Mouse (Mus musculus): ENCODE data around the gene Tex44. TPM values are rescaled to one million over a fixed set of nuclear protein-coding genes. Genes with fewer than 3 reads are reported as not detected.
A peak's percentile ranks its signal among the peaks of the same experiment; 100 is the strongest.

The Tex44 gene
- not detected in 2 replicates for polyA plus RNA-seq (2014; fragmentation: Nextera tagmentation; extraction: Ambion mirVana)

DNA sequence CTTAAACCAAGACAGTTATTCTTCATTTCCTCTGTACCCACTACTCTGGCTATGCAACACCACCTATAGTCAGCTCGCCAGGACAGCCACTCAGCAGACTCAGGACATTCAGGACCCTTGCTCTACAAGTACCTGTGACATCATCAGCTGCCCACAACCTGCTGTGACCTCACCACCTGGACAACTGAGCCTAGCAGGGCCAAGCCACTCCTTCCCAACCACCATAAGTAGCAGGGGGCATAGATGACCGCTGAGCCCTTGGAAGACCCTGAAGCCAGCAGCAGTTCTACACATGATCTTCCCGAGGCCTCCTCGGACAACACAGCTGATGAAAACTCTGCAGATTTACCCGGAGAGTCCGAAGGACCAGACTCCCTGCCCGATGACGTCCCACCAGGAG is at the start of gene Tex44, which contains the start of gene Nmur1:
Gene Tex44 (plus strand): TSS at position 202 of the 400 bp plus-strand sequence.
Gene Nmur1 (minus strand): TSS at position 101 of the 400 bp plus-strand sequence.
- ATAC-seq (replicated peaks; ENCODE audit: low FRiP score) (no peak), DNase-seq (ENCODE audit: low spot score) (no peak)
- H3K4me1 ChIP-seq (replicated peaks; ENCODE audit: control insufficient read depth, insufficient read depth, low read length), result no peaks in the 10 kb centered on the region
- H3K9ac ChIP-seq (ENCODE audit: low read depth, low read length), result no peak within 1 kb of the TSS
- H3K4me2 ChIP-seq, result no peak within 1 kb of the TSS
- no peaks in the 10 kb centered on the region for H3K27me3 ChIP-seq (replicated peaks; ENCODE audit: control insufficient read depth, insufficient read depth, low read length)
- WGBS, result 84% methylated on average over 8 of the region's 8 CpGs
- H3K4me3 ChIP-seq (ENCODE audit: low read depth, low read length), result no peak within 1 kb of the TSS
- no peak within 1 kb of the TSS for H3K27ac ChIP-seq (ENCODE audit: low read depth, low read length)
- no peaks in the 10 kb centered on the region for H3K36me3 ChIP-seq (ENCODE audit: control insufficient read depth, insufficient read depth, low read length)
- no peaks in the 10 kb centered on the region for H3K9me3 ChIP-seq (ENCODE audit: control insufficient read depth, low read length)

DNA sequence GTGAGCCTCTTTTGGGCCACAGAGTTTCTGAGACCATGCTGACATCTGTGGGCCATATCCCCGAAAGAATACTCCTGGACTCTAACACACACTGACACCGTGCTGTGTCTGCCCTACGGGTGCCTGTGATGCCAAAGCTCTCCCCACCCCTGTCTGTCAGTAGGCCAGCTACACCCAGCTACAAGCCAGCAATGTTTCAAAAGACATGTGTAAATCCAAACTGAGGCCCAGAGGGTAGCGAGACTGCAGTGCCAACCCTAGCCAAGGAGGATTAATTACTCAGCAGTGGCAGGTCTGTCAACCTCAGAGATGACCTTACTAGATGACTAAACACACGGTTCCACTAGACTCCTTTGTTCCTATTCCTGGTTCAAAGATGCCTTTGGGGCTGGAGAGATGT is 49.8 kb upstream of the Tex44 start:
- Histone ChIP-seq H3K4me1 (replicated peaks; ENCODE audit: control insufficient read depth, insufficient read depth, low read length) (no peaks in the 10 kb centered on the region), H3K27me3 (replicated peaks; ENCODE audit: control insufficient read depth, insufficient read depth, low read length) (no peaks in the 10 kb centered on the region), H3K4me3 (ENCODE audit: low read depth, low read length) (no peak overlapping the region), H3K9ac (ENCODE audit: low read depth, low read length) (no peak overlapping the region), H3K9me3 (ENCODE audit: control insufficient read depth, low read length) (no peaks in the 10 kb centered on the region), H3K27ac (ENCODE audit: low read depth, low read length) (no peak overlapping the region), H3K36me3 (ENCODE audit: control insufficient read depth, insufficient read depth, low read length) (no peaks in the 10 kb centered on the region), H3K4me2 (no peak overlapping the region)
- DNase-seq (ENCODE audit: low spot score), result no peak
- WGBS, result 81% methylated on average over 5 of the region's 5 CpGs
- ATAC-seq (replicated peaks; ENCODE audit: low FRiP score), result no peak

DNA sequence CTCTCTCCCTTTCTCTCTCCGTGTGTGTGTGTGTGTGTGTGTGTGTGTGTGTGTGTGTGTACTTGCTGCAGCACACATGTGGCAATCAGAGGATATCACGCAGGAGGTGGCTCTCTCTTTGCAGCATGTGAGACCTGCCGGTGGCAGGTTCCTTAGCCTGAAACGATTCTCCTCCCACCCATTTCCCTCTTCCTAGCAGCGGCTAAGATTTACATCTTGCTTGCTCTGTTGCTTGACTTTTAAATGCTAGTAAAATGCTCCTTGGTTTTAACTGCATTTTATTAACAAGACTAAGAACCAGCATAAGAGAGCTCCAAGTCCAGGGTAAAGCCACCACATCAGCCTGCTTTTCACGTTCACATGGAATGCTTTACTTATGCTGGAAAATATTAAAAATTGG is 47.5 kb upstream of the Tex44 start:
- H3K4me2 ChIP-seq, result no peak overlapping the region
- 51% methylated on average over 6 of the region's 6 CpGs for WGBS
- DNase-seq (ENCODE audit: low spot score), result no peak

DNA sequence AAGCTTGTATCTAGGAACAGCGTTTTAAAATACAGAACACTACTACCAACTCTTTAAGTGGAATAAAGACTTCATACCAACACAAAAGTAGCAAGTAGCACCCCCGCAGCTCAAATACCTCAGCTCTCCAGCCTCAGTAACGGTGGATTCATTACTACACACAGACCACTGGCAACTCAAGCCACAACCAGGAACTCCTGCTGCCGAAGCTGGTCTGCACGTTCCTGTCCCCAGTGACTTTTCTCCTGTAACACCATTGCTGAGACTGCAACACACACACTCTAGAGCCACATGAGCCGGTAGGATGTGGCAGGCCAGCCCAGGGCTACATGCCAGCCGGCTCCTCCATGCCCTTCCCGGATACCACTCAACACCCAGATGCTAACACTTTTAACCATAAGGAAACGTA is 47.0 kb upstream of the Tex44 start:
- no peak for ATAC-seq (replicated peaks; ENCODE audit: low FRiP score)
- Histone ChIP-seq H3K9me3 (ENCODE audit: control insufficient read depth, low read length) (no peaks in the 10 kb centered on the region), H3K4me1 (replicated peaks; ENCODE audit: control insufficient read depth, insufficient read depth, low read length) (no peaks in the 10 kb centered on the region), H3K36me3 (ENCODE audit: control insufficient read depth, insufficient read depth, low read length) (no peaks in the 10 kb centered on the region), H3K4me2 (no peak overlapping the region), H3K27me3 (replicated peaks; ENCODE audit: control insufficient read depth, insufficient read depth, low read length) (no peaks in the 10 kb centered on the region), H3K27ac (ENCODE audit: low read depth, low read length) (no peak overlapping the region), H3K4me3 (ENCODE audit: low read depth, low read length) (no peak overlapping the region), H3K9ac (ENCODE audit: low read depth, low read length) (no peak overlapping the region)
- 69% methylated on average over 9 of the region's 9 CpGs for WGBS
- DNase-seq (ENCODE audit: low spot score), result no peak

More for the DNA sequence above, 47.5 kb upstream of the Tex44 start:
- no peaks in the 10 kb centered on the region for H3K4me1 ChIP-seq (replicated peaks; ENCODE audit: control insufficient read depth, insufficient read depth, low read length)
- H3K9me3 ChIP-seq (ENCODE audit: control insufficient read depth, low read length), result no peaks in the 10 kb centered on the region
- H3K27ac ChIP-seq (ENCODE audit: low read depth, low read length), result no peak overlapping the region
- no peak for ATAC-seq (replicated peaks; ENCODE audit: low FRiP score)
- no peak overlapping the region for H3K4me3 ChIP-seq (ENCODE audit: low read depth, low read length)
- H3K36me3 ChIP-seq (ENCODE audit: control insufficient read depth, insufficient read depth, low read length), result no peaks in the 10 kb centered on the region
- H3K27me3 ChIP-seq (replicated peaks; ENCODE audit: control insufficient read depth, insufficient read depth, low read length), result no peaks in the 10 kb centered on the region
- no peak overlapping the region for H3K9ac ChIP-seq (ENCODE audit: low read depth, low read length)

DNA sequence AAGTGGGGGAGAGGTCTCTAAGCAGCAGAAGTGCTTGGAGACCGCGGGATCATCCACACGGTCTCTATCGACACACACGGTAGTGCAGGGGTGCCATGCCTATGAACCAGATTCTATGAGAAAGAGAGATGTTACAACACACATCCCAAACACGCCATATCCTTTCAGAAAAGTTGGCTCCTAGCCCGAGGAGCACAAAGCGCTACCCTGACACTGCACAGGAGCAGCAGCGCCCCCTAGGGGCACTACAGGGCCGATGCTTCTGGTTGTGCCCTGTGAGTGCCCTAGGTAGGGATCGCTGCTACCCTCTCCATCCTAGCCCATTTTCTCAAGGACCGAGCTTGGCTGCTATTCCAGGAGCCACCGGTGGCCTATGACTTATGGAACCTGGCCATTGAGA is 45.1 kb upstream of the Tex44 start:
- WGBS, result 20% methylated on average over 13 of the region's 13 CpGs
- peak overlapping the region; percentile 69 for H3K4me2 ChIP-seq
- no peaks in the 10 kb centered on the region for H3K27me3 ChIP-seq (replicated peaks; ENCODE audit: control insufficient read depth, insufficient read depth, low read length)
- peak overlapping the region; percentile 40 for H3K4me3 ChIP-seq (ENCODE audit: low read depth, low read length)
- ATAC-seq (replicated peaks; ENCODE audit: low FRiP score) (peak; percentile 75), DNase-seq (ENCODE audit: low spot score) (peak; percentile 63)
- H3K9me3 ChIP-seq (ENCODE audit: control insufficient read depth, low read length), result no peaks in the 10 kb centered on the region
- peak overlapping the region; percentile 51 for H3K9ac ChIP-seq (ENCODE audit: low read depth, low read length)
- H3K4me1 ChIP-seq (replicated peaks; ENCODE audit: control insufficient read depth, insufficient read depth, low read length), result no peaks in the 10 kb centered on the region
- H3K27ac ChIP-seq (ENCODE audit: low read depth, low read length), result no peak overlapping the region
- no peaks in the 10 kb centered on the region for H3K36me3 ChIP-seq (ENCODE audit: control insufficient read depth, insufficient read depth, low read length)

DNA sequence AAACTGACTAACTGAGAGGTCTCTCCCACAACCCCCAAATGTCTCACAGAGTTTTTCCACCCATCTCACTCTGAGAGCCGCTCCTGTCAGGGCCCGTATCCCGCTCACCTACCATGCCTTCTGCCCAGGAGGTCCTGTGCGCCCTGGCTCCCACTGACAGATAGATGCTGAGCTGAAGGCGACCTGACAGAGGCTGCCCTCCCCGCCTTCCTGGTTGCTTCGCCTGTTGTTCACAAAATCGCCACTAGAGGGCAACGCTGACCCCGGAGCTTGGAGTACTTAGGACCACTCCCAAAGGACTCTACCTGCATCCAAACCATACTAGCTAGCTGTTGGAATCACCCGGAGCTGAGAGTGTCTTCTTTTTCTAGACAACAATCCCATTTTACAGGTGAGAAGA is 36.9 kb upstream of the Tex44 start:
- 4% methylated on average over 11 of the region's 11 CpGs for WGBS
- H3K27me3 ChIP-seq (replicated peaks; ENCODE audit: control insufficient read depth, insufficient read depth, low read length), result no peaks in the 10 kb centered on the region
- H3K36me3 ChIP-seq (ENCODE audit: control insufficient read depth, insufficient read depth, low read length), result no peaks in the 10 kb centered on the region
- H3K9me3 ChIP-seq (ENCODE audit: control insufficient read depth, low read length), result no peaks in the 10 kb centered on the region
- DNase-seq (ENCODE audit: low spot score) (peak; percentile 73), ATAC-seq (replicated peaks; ENCODE audit: low FRiP score) (peak; percentile 51)
- no peaks in the 10 kb centered on the region for H3K4me1 ChIP-seq (replicated peaks; ENCODE audit: control insufficient read depth, insufficient read depth, low read length)
- no peak overlapping the region for H3K4me3 ChIP-seq (ENCODE audit: low read depth, low read length)
- H3K4me2 ChIP-seq, result no peak overlapping the region
- H3K27ac ChIP-seq (ENCODE audit: low read depth, low read length), result no peak overlapping the region
- no peak overlapping the region for H3K9ac ChIP-seq (ENCODE audit: low read depth, low read length)

DNA sequence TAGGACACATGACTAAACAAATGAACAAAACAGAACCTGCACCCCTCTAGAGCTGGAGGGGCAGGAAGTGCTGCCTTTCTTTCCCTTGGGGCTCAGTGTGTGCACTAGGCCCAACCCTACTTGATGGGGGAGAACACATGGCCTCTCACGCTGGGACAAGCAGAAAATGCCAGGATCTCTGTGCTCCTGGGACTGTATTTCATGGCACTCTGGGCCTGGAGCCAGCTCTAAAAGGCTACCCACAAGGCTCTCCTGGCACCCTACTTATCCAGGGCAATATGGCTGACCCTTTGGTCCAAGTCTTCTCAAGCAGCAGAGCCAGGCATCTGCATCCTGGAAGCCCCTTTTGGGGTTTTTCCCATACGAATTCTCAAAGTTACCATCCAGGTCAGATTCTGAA is 34.7 kb upstream of the Tex44 start:
- ATAC-seq (replicated peaks; ENCODE audit: low FRiP score), result no peak
- WGBS, result 77% methylated on average over 2 of the region's 2 CpGs

DNA sequence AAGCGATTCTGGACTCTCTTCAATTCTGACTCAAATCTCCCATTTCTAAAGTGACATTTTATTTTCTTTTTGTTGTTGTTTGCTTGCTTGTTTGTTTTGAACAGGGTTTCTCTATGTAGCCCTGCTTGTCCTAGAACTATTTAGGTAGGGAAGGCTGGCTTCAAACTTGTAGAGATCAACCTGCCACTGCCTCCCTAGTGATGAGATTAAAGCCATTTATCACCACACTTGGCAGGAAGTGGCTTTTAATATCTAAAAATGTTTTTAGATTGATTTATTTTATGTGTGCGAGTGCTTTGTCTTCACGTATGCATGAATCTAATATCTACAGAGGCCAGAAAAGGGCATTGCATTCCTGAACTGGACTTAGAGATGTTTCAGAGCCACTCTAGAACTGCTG is 32.9 kb upstream of the Tex44 start:
- H3K27me3 ChIP-seq (replicated peaks; ENCODE audit: control insufficient read depth, insufficient read depth, low read length), result no peaks in the 10 kb centered on the region
- H3K36me3 ChIP-seq (ENCODE audit: control insufficient read depth, insufficient read depth, low read length), result no peaks in the 10 kb centered on the region
- no peak overlapping the region for H3K9ac ChIP-seq (ENCODE audit: low read depth, low read length)
- ATAC-seq (replicated peaks; ENCODE audit: low FRiP score) (no peak), DNase-seq (ENCODE audit: low spot score) (no peak)
- WGBS, result 72% methylated on average over 3 of the region's 3 CpGs
- H3K4me3 ChIP-seq (ENCODE audit: low read depth, low read length), result no peak overlapping the region
- no peak overlapping the region for H3K27ac ChIP-seq (ENCODE audit: low read depth, low read length)
- no peaks in the 10 kb centered on the region for H3K9me3 ChIP-seq (ENCODE audit: control insufficient read depth, low read length)
- H3K4me1 ChIP-seq (replicated peaks; ENCODE audit: control insufficient read depth, insufficient read depth, low read length), result no peaks in the 10 kb centered on the region
- no peak overlapping the region for H3K4me2 ChIP-seq

More for the DNA sequence above, 34.7 kb upstream of the Tex44 start:
- Histone ChIP-seq H3K27ac (ENCODE audit: low read depth, low read length) (no peak overlapping the region), H3K9ac (ENCODE audit: low read depth, low read length) (no peak overlapping the region), H3K4me1 (replicated peaks; ENCODE audit: control insufficient read depth, insufficient read depth, low read length) (no peaks in the 10 kb centered on the region), H3K9me3 (ENCODE audit: control insufficient read depth, low read length) (no peaks in the 10 kb centered on the region), H3K27me3 (replicated peaks; ENCODE audit: control insufficient read depth, insufficient read depth, low read length) (no peaks in the 10 kb centered on the region), H3K4me2 (no peak overlapping the region), H3K36me3 (ENCODE audit: control insufficient read depth, insufficient read depth, low read length) (no peaks in the 10 kb centered on the region), H3K4me3 (ENCODE audit: low read depth, low read length) (no peak overlapping the region)
- DNase-seq (ENCODE audit: low spot score), result no peak

DNA sequence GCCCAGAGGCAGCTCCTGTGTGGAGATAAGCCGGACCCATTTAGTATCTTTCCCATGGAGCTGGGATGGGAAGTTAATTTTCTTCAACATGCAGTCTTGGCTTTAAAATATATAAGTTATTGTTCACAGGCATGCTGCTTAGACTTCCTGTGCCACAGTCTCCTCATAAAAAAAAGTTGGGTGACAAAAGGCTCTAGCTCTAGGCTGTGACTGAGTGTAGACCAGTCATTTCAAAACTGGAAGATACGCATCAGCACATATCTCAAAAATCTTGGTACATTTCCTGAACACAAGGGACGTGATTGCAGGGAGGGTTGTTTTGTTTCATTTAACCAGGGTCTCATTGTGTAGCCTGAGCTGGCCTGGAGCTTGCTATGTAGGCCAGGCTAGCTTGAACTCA is 31.9 kb upstream of the Tex44 start:
- DNase-seq (ENCODE audit: low spot score) (no peak), ATAC-seq (replicated peaks; ENCODE audit: low FRiP score) (no peak)
- H3K36me3 ChIP-seq (ENCODE audit: control insufficient read depth, insufficient read depth, low read length), result no peaks in the 10 kb centered on the region
- 75% methylated on average over 3 of the region's 3 CpGs for WGBS
- H3K4me3 ChIP-seq (ENCODE audit: low read depth, low read length), result no peak overlapping the region
- no peaks in the 10 kb centered on the region for H3K9me3 ChIP-seq (ENCODE audit: control insufficient read depth, low read length)
- H3K9ac ChIP-seq (ENCODE audit: low read depth, low read length), result no peak overlapping the region
- H3K4me2 ChIP-seq, result no peak overlapping the region
- H3K27ac ChIP-seq (ENCODE audit: low read depth, low read length), result no peak overlapping the region
- no peaks in the 10 kb centered on the region for H3K27me3 ChIP-seq (replicated peaks; ENCODE audit: control insufficient read depth, insufficient read depth, low read length)
- H3K4me1 ChIP-seq (replicated peaks; ENCODE audit: control insufficient read depth, insufficient read depth, low read length), result no peaks in the 10 kb centered on the region

Data from liver, embryonic 11.5 days (tissue).